Mouse (Mus musculus) midbrain, postnatal 0 days (tissue): ENCODE results near the gene Tjp2. TPM values are rescaled to one million over a fixed set of nuclear protein-coding genes. Genes with fewer than 3 reads are reported as not detected.
A peak's percentile ranks its signal among the peaks of the same experiment; 100 is the strongest.

ENCODE experiments used
- ATAC-seq: fragments of 200-750 bp; cut with Nextera tagmentation; 2 replicates; pipeline ENCODE4 v1.8.0; 2017; ENCODE audit warnings: moderate number of reproducible peaks, mild to moderate bottlenecking, moderate TSS enrichment, moderate library complexity; ENCODE audit not compliant: low FRiP score
- DNase-seq: peaks from one replicate; pipeline ENCODE4 v3.0.0-alpha.2; 2015; ENCODE audit warnings: low spot score
- H3K27ac ChIP-seq: fragments of 300-500 bp; sonication (generic); 2 replicates; pipeline ENCODE4 v1.5.1; 2014; ENCODE audit warnings: low read depth, mild to moderate bottlenecking, low read length, mixed read lengths
- H3K27me3 ChIP-seq: fragments of 300-500 bp; sonication (generic); 2 replicates; pipeline ENCODE4 v1.6.1; 2014; ENCODE audit warnings: low read length, control low read depth, mixed read lengths; ENCODE audit not compliant: insufficient read depth
- H3K36me3 ChIP-seq: fragments of 300-500 bp; sonication (generic); 2 replicates; pipeline ENCODE4 v1.6.1; 2014; ENCODE audit warnings: low read length, control low read depth, mixed read lengths; ENCODE audit not compliant: insufficient read depth
- H3K4me1 ChIP-seq: fragments of 300-500 bp; sonication (generic); 2 replicates; pipeline ENCODE4 v1.6.1; 2014; ENCODE audit warnings: mild to moderate bottlenecking, control low read depth, antibody characterized with exemption, low read length, mixed read lengths; ENCODE audit not compliant: insufficient read depth
- H3K4me2 ChIP-seq: fragments of 300-500 bp; sonication (generic); 2 replicates; pipeline ENCODE4 v1.6.1; 2014; ENCODE audit warnings: low read depth, mild to moderate bottlenecking, low read length, mixed read lengths; ENCODE audit not compliant: poor library complexity, severe bottlenecking
- H3K4me3 ChIP-seq: fragments of 300-500 bp; sonication (generic); 2 replicates; pipeline ENCODE4 v1.5.1; 2014; ENCODE audit warnings: low read depth, mild to moderate bottlenecking, low read length, moderate library complexity
- H3K9ac ChIP-seq: fragments of 300-500 bp; sonication (generic); replicated peaks from 2 replicates; pipeline ENCODE4 v1.6.1; 2014; ENCODE audit warnings: mild to moderate bottlenecking, low read length, moderate library complexity, mixed read lengths; ENCODE audit not compliant: poor library complexity, severe bottlenecking
- H3K9me3 ChIP-seq: fragments of 300-500 bp; sonication (generic); 2 replicates; pipeline ENCODE4 v1.6.1; 2016; ENCODE audit warnings: low read length, control low read depth
- CTCF ChIP-seq: IDR thresholded peaks from 2 replicates; pipeline ENCODE4 v1.5.1; 2016; ENCODE audit warnings: antibody characterized with exemption, mild to moderate bottlenecking
- WGBS: fragments of 180-500 bp; shearing (Covaris S2); extraction: QIAGEN DNeasy Blood & Tissue Kit; methylation state at CpG from one replicate; pipeline ENCODE4 v1.1.7; 2014; 5-methylcytosine and 5-hydroxymethylcytosine counted together
- polyA plus RNA-seq: library from polyadenylated mRNA; unstranded; fragments of >200 nt; fragmentation: Nextera tagmentation; extraction: Ambion mirVana; gene quantifications from 2 replicates; pipeline ENCODE4 v1.2.1, GENCODE M21; 2015
- total RNA-seq: library from RNA; depleted of rRNA; stranded (reverse); fragments of >200 nt; gene quantifications from 2 replicates; pipeline ENCODE4 v1.2.3, GENCODE M21; 2014

Tjp2 gene
- total and polyA plus RNA-seq, 2 experiments from 2014 or later, result 11.2 to 18.7 TPM

DNA sequence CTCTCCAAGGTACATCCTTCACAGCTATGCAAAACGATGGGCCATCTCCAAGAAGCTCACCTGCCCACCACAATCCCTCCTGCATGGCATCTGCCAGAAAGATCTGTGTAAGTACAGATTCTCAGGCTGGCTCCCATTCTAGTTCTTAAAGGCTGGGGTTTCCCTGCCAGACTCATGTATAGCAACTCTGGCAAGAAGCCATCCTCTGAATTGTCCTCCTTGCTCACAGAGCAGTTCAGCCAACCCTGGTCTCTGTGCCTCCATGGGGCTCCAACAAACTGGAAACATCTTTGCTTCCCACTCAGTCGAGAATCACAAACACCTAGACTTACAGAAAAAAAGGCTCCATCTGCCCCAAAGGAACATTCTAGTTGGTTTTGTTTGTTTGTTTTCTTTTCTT, 139.5 kb downstream of the Tjp2 start:
- TF ChIP-seq CTCF, result no peak
- Histone ChIP-seq H3K27ac (no peak overlapping the region), H3K9ac (no peak overlapping the region), H3K4me1 (no peaks in the 10 kb centered on the region), H3K4me2 (no peak overlapping the region), H3K9me3 (no peaks in the 10 kb centered on the region), H3K27me3 (no peaks in the 10 kb centered on the region), H3K36me3 (no peaks in the 10 kb centered on the region), H3K4me3 (no peak overlapping the region)
- whole genome bisulfite sequencing, result 83% methylated on average over 2 of the region's 2 CpGs
- DNase-seq (peak; percentile 20), ATAC-seq (no peak)

DNA sequence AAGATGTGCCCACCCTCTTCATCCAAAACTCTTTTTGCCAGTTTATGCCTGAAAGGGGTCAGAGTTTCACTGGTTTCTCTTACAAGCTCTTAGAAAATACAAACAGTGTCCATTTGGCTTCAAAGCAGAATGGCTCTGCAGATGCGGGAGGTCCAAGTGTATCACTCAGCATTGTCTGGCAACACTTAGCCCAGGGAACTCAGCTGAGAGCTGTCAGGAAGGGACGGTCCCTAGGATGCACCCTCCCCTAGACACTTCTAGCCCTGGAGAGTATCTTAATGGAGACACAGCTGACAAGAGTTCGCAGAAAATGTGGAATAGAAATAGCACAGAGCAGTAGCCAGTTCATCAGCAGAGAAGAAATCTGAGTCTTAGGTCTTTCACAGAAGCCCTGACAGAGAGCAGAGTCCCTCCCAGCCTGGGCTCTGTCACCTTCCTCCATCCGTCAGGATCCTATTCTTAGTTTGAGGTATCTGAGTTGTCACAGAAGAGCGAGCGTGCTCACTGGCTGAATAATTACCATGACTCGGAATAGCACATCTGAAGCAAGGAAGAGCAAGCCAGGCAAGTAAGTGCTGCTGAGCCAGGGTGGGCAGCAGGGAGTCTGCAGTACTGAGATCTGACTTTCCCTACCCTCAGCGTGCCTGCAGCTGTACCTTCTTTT, 144.3 kb downstream of the Tjp2 start:
- WGBS, result 32% methylated on average over 8 of the region's 8 CpGs
- Histone ChIP-seq H3K4me1 (no peaks in the 10 kb centered on the region), H3K4me2 (no peak overlapping the region), H3K9me3 (no peaks in the 10 kb centered on the region), H3K36me3 (no peaks in the 10 kb centered on the region), H3K9ac (no peak overlapping the region), H3K27ac (no peak overlapping the region), H3K4me3 (no peak overlapping the region), H3K27me3 (no peaks in the 10 kb centered on the region)
- no peak for ATAC-seq
- DNase-seq, result peak; percentile 3
- TF ChIP-seq CTCF, result no peak

DNA sequence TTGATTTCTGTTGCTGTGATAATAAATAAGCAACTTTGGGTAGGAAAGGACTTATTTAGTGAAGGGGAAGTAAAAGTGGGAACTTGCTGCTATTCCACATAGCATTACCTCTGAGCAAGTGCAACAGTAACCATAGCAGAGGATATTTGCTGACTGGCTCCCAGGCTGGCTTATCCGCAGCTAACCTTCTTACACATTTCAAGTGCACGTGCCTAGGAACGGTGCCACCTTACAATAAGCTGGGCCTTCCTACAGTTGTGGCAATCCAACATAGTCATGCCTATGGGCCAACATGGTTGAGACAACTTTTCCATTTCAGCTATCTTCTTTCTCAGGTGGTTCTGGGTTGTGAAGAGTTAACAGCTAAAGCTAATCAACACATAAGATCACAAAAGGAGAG, 147.2 kb downstream of the Tjp2 start:
- no peak for ATAC-seq
- WGBS, result 93% methylated on average over 3 of the region's 3 CpGs
- H3K9me3 ChIP-seq, result no peaks in the 10 kb centered on the region
- no peaks in the 10 kb centered on the region for H3K27me3 ChIP-seq
- no peaks in the 10 kb centered on the region for H3K4me1 ChIP-seq
- no peak overlapping the region for H3K4me2 ChIP-seq
- no peak overlapping the region for H3K9ac ChIP-seq
- H3K36me3 ChIP-seq, result no peaks in the 10 kb centered on the region
- no peak for DNase-seq
- H3K4me3 ChIP-seq, result no peak overlapping the region
- TF ChIP-seq CTCF, result no peak
- no peak overlapping the region for H3K27ac ChIP-seq

DNA sequence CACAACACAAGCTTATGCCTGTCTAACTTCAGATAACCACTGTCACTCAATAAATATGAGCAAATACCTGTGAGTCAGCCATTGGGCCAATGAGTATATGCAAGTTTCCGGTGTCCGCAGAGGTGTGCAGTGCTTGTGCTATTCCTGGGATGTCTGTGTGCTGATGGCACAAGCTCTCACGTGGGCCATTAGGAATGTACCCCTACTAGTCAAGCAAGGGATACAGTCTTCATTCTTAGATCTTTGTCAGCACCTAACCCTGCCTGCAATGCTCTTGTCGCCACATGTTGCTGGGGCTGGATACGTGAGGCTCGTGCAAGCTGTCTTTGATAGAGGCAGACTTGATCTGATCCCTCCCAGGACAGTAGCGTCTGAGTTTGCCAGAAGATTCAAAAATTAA, 148.3 kb downstream of the Tjp2 start:
- no peak for ATAC-seq
- no peak overlapping the region for H3K4me2 ChIP-seq
- no peak for TF ChIP-seq CTCF
- no peak overlapping the region for H3K4me3 ChIP-seq
- no peak for DNase-seq
- no peaks in the 10 kb centered on the region for H3K4me1 ChIP-seq
- H3K27me3 ChIP-seq, result no peaks in the 10 kb centered on the region
- WGBS, result 92% methylated on average over 7 of the region's 7 CpGs
- no peaks in the 10 kb centered on the region for H3K36me3 ChIP-seq
- H3K9me3 ChIP-seq, result no peaks in the 10 kb centered on the region
- no peak overlapping the region for H3K27ac ChIP-seq
- H3K9ac ChIP-seq, result no peak overlapping the region

- H3K27me3 ChIP-seq, result no peaks in the 10 kb centered on the region
- 90% methylated on average over 8 of the region's 8 CpGs for WGBS
- no peak for TF ChIP-seq CTCF
Observed at GRCm38 (mm10) chr19:24075927-24076326, 148.9 kb downstream of the Tjp2 start.

DNA sequence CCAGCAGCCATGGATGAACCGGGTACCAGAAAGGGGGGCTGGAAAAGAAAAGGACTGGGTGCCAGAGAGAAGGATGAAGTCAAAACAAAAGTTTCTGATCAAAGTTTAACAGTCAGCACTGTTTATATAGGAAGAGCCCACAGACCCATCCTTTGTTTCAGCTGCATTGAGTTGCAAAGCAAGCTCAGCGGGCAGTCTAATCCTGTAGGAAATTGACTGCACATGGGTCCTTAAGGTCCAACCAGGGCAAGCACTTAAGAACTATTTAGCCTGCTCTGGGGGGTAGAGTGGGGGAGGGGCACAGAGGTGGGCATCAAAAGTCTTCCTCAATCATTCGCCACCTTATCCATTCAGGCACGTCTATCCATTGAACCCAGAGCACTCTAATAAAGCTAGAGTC, 151.7 kb downstream of the Tjp2 start:
- no peak overlapping the region for H3K4me2 ChIP-seq
- WGBS, result 52% methylated on average over 4 of the region's 4 CpGs
- no peak for DNase-seq
- H3K27me3 ChIP-seq, result no peaks in the 10 kb centered on the region
- H3K27ac ChIP-seq, result no peak overlapping the region
- TF ChIP-seq CTCF, result no peak
- H3K4me1 ChIP-seq, result no peaks in the 10 kb centered on the region
- no peak for ATAC-seq
- no peak overlapping the region for H3K9ac ChIP-seq
- no peak overlapping the region for H3K4me3 ChIP-seq
- no peaks in the 10 kb centered on the region for H3K36me3 ChIP-seq
- H3K9me3 ChIP-seq, result no peaks in the 10 kb centered on the region

More at GRCm38 (mm10) chr19:24075927-24076326, 148.9 kb downstream of the Tjp2 start:
- ATAC-seq (no peak), DNase-seq (no peak)
- Histone ChIP-seq H3K9me3 (no peaks in the 10 kb centered on the region), H3K36me3 (no peaks in the 10 kb centered on the region), H3K9ac (no peak overlapping the region), H3K27ac (no peak overlapping the region), H3K4me3 (no peak overlapping the region), H3K4me2 (no peak overlapping the region), H3K4me1 (no peaks in the 10 kb centered on the region)
